Mouse (Mus musculus) embryonic facial prominence, embryonic 13.5 days (tissue): ENCODE measurements around the gene Hint3. TPM values are rescaled to one million over a fixed set of nuclear protein-coding genes. Genes with fewer than 3 reads are reported as not detected.

Experiments
- ATAC-seq: fragments of 200-750 bp; cut with Nextera tagmentation; 2 replicates; pipeline ENCODE4 v1.8.0; 2017; ENCODE audit warnings: low read depth; ENCODE audit not compliant: insufficient number of reproducible peaks, insufficient read depth, low FRiP score, low TSS enrichment
- H3K27ac ChIP-seq: fragments of 300-500 bp; sonication (generic); 2 replicates; pipeline ENCODE4 v1.5.1; 2015; ENCODE audit warnings: moderate library complexity, mild to moderate bottlenecking, inconsistent platforms
- H3K27me3 ChIP-seq: fragments of 300-500 bp; sonication (generic); 2 replicates; pipeline ENCODE4 v1.6.1; 2015; ENCODE audit warnings: mild to moderate bottlenecking, inconsistent platforms
- H3K36me3 ChIP-seq: fragments of 300-500 bp; sonication (generic); 2 replicates; pipeline ENCODE4 v1.6.1; 2015; ENCODE audit warnings: mild to moderate bottlenecking, inconsistent platforms
- H3K4me1 ChIP-seq: fragments of 300-500 bp; sonication (generic); 2 replicates; pipeline ENCODE4 v1.6.1; 2015; ENCODE audit warnings: inconsistent platforms
- H3K4me2 ChIP-seq: fragments of 300-500 bp; sonication (generic); 2 replicates; pipeline ENCODE4 v1.6.1; 2015; ENCODE audit warnings: moderate library complexity, mild to moderate bottlenecking, inconsistent platforms
- H3K4me3 ChIP-seq: fragments of 300-500 bp; sonication (generic); 2 replicates; pipeline ENCODE4 v1.5.1; 2015; ENCODE audit warnings: mild to moderate bottlenecking, inconsistent platforms
- H3K9ac ChIP-seq: fragments of 300-500 bp; sonication (generic); 2 replicates; pipeline ENCODE4 v1.6.1; 2015; ENCODE audit warnings: mild to moderate bottlenecking, inconsistent platforms
- H3K9me3 ChIP-seq: fragments of 300-500 bp; sonication (generic); 2 replicates; pipeline ENCODE4 v1.6.1; 2016; ENCODE audit warnings: inconsistent platforms
- WGBS: fragments of 180-500 bp; shearing (Covaris S2); methylation state at CpG from one replicate; pipeline ENCODE4 v1.1.7; 2015; ENCODE audit warnings: mixed read lengths; 5-methylcytosine and 5-hydroxymethylcytosine counted together
- polyA plus RNA-seq: library from polyadenylated mRNA; unstranded; fragments of >200 nt; fragmentation: Nextera tagmentation; extraction: Ambion mirVana; gene quantifications from 2 replicates; pipeline ENCODE4 v1.2.1, GENCODE M21; 2015

Hint3 gene
- polyA plus RNA-seq, 1 experiment from 2014 or later, result 17.7 TPM

GRCm38 (mm10) chr10:30585691-30586090 lies 43.7 kb downstream of the Hint3 start:
- Histone ChIP-seq H3K4me1 (no peaks in the 10 kb centered on the region), H3K9me3 (no peaks in the 10 kb centered on the region), H3K4me3 (no peak overlapping the region), H3K9ac (no peak overlapping the region), H3K27me3 (no peaks in the 10 kb centered on the region), H3K36me3 (peaks cover 54% of the 10 kb centered on the region), H3K27ac (no peak overlapping the region), H3K4me2 (no peak overlapping the region)
- ATAC-seq, result no peak
- WGBS, result 78% methylated on average over 1 of the region's 1 CpGs

GRCm38 (mm10) chr10:30577670-30578280 lies 51.7 kb downstream of the Hint3 start:
- no peaks in the 10 kb centered on the region for H3K27me3 ChIP-seq
- peaks cover 26% of the 10 kb centered on the region for H3K36me3 ChIP-seq
- WGBS, result 94% methylated on average over 5 of the region's 5 CpGs
- H3K27ac ChIP-seq, result no peak overlapping the region
- no peak overlapping the region for H3K9ac ChIP-seq
- no peak for ATAC-seq
- H3K4me3 ChIP-seq, result no peak overlapping the region
- H3K4me1 ChIP-seq, result no peaks in the 10 kb centered on the region
- no peak overlapping the region for H3K4me2 ChIP-seq
- H3K9me3 ChIP-seq, result no peaks in the 10 kb centered on the region

GRCm38 (mm10) chr10:30566364-30566763 lies 63.1 kb downstream of the Hint3 start:
- Histone ChIP-seq H3K4me1 (no peaks in the 10 kb centered on the region), H3K27me3 (no peaks in the 10 kb centered on the region), H3K9ac (no peak overlapping the region), H3K9me3 (no peaks in the 10 kb centered on the region), H3K36me3 (peaks cover 31% of the 10 kb centered on the region), H3K27ac (no peak overlapping the region), H3K4me2 (no peak overlapping the region), H3K4me3 (no peak overlapping the region)
- ATAC-seq, result no peak

GRCm38 (mm10) chr10:30564651-30565050 lies 64.8 kb downstream of the Hint3 start:
- Histone ChIP-seq H3K9ac (no peak overlapping the region), H3K4me3 (no peak overlapping the region), H3K27ac (no peak overlapping the region), H3K36me3 (peaks cover 45% of the 10 kb centered on the region), H3K4me1 (no peaks in the 10 kb centered on the region), H3K9me3 (no peaks in the 10 kb centered on the region), H3K4me2 (no peak overlapping the region), H3K27me3 (no peaks in the 10 kb centered on the region)
- ATAC-seq, result no peak
- WGBS, result 91% methylated on average over 3 of the region's 3 CpGs

Other genes starting within 250 kb of the Hint3 start
- gene Trmt11, start 28.9 kb downstream of the Hint3 start, polyA plus RNA-seq, result 32.1 and 34.7 TPM in 2 replicates
- gene Ncoa7, start 173.7 kb upstream of the Hint3 start, polyA plus RNA-seq, result 8.8 and 10.3 TPM in 2 replicates
- 25.4 and 27.9 TPM in 2 replicates for gene Hey2, start 213.2 kb upstream of the Hint3 start, polyA plus RNA-seq